9 mouse cellular contexts compared by ENCODE assay signal in genomic region chr19:23400485-23400884, GRCm38 (mm10). TPM values are rescaled to one million over a fixed set of nuclear protein-coding genes. Genes with fewer than 3 reads are reported as not detected.
DNase-seq lines count a peak whose midpoint lies in the region; ATAC-seq lines count a peak whose summit lies in the region.
"Had no signal": no experiment of that assay in that cellular context is flagged by ENCODE, and none has a peak within 500 bp of the region (broad histone marks: within the 10 kb centered on the region; RNA-seq: fewer than 3 reads in every experiment).

No protein-coding gene starts in this region.

- no peak for ATAC-seq in cerebellum, adult (ENCODE audit: insufficient number of reproducible peaks, low FRiP score, low TSS enrichment)

- intact Hi-C loops in left cerebral cortex, postnatal 25 days (cut with DNase I) = no loop called here

- DNase-seq in cerebellum, postnatal 14 days = peak; percentile 23 to 38
- DNase-seq in ovary, adult 18-20 months (ENCODE audit: low spot score) = peak; percentile 17
- no peak for DNase-seq in ovary, postnatal 10 days (ENCODE audit: low spot score)
- peak; percentile 70 for DNase-seq in kidney, postnatal 10 days
- DNase-seq in testis, postnatal 10 days (ENCODE audit: low spot score) = peak; percentile 50
- no peak for DNase-seq in frontal cortex, postnatal 36 days (ENCODE audit: low spot score in 2 of 2)
- DNase-seq in left cerebral cortex, postnatal 25 days (ENCODE audit: low spot score in 2 of 2) = no peak

RNA-seq across cellular contexts. Expression of gene Mamdc2, which starts 47.8 kb away (rescaled TPM):
- total RNA-seq in left cerebral cortex, postnatal 25 days (2021) = 1 to 10 TPM; 1.0 to 1.2 TPM
- total RNA-seq: neutrophil, adult 5-6 weeks had no signal

Comparison
In these comparisons a context has a peak if more than half of its experiments do, and no peak if none do; other contexts are left out.
1. DNase-seq: peak in cerebellum, postnatal 14 days (2 of 2), ovary, adult 18-20 months (single experiment), kidney, postnatal 10 days (single experiment) and testis, postnatal 10 days (single experiment); none in ovary, postnatal 10 days (single experiment), frontal cortex, postnatal 36 days (0 of 2) and left cerebral cortex, postnatal 25 days (0 of 2).